Mouse (Mus musculus): Measurements from ENCODE around the gene Zfp618. TPM values are rescaled to one million over a fixed set of nuclear protein-coding genes. Genes with fewer than 3 reads are reported as not detected.

Zfp618 gene
- polyA plus RNA-seq, 1 experiment from 2014 or later, result 40.4 TPM

GRCm38 (mm10) chr4:62999321-62999720 lies 33.9 kb downstream of the Zfp618 start:
- H3K4me1 ChIP-seq, result peaks cover 48% of the 10 kb centered on the region
- no peak for ATAC-seq (ENCODE audit: insufficient number of reproducible peaks, insufficient read depth, low FRiP score, low TSS enrichment, low read depth)
- H3K27ac ChIP-seq, result peak overlapping the region; percentile 81
- no peaks in the 10 kb centered on the region for H3K27me3 ChIP-seq
- peak overlapping the region; percentile 32; the same call in 1 of the 2 replicates for H3K9ac ChIP-seq
- H3K36me3 ChIP-seq, result peaks cover 15% of the 10 kb centered on the region
- H3K9me3 ChIP-seq, result peaks cover 5% of the 10 kb centered on the region; the same call in 1 of the 2 replicates
- no peak overlapping the region for H3K4me3 ChIP-seq
- WGBS, result 74% methylated on average over 4 of the region's 4 CpGs
- H3K4me2 ChIP-seq, result no peak overlapping the region

- no peak for ATAC-seq (ENCODE audit: insufficient number of reproducible peaks, insufficient read depth, low FRiP score, low TSS enrichment, low read depth)
- 90% methylated on average over 7 of the region's 7 CpGs for WGBS
- Histone ChIP-seq H3K4me3 (no peak overlapping the region), H3K27ac (no peak overlapping the region), H3K4me1 (peaks cover 48% of the 10 kb centered on the region), H3K36me3 (peaks cover 11% of the 10 kb centered on the region), H3K9ac (no peak overlapping the region), H3K9me3 (peaks cover 4% of the 10 kb centered on the region; the same call in 1 of the 2 replicates), H3K4me2 (no peak overlapping the region), H3K27me3 (no peaks in the 10 kb centered on the region)
These were observed 34.5 kb downstream of the Zfp618 start for GRCm38 (mm10) chr4:62999916-63000315.

GRCm38 (mm10) chr4:63000316-63001055 lies 35.1 kb downstream of the Zfp618 start:
- Histone ChIP-seq H3K9ac (no peak overlapping the region), H3K4me1 (peaks cover 53% of the 10 kb centered on the region), H3K9me3 (no peaks in the 10 kb centered on the region), H3K4me2 (no peak overlapping the region), H3K4me3 (no peak overlapping the region), H3K27me3 (no peaks in the 10 kb centered on the region), H3K36me3 (peaks cover 8% of the 10 kb centered on the region; the same call in 1 of the 2 replicates), H3K27ac (no peak overlapping the region)
- 83% methylated on average over 11 of the region's 11 CpGs for WGBS
- ATAC-seq (ENCODE audit: insufficient number of reproducible peaks, insufficient read depth, low FRiP score, low TSS enrichment, low read depth), result no peak

- Histone ChIP-seq H3K36me3 (peaks cover 6% of the 10 kb centered on the region; the same call in 1 of the 2 replicates), H3K9ac (no peak overlapping the region), H3K4me3 (no peak overlapping the region), H3K27ac (no peak overlapping the region), H3K9me3 (no peaks in the 10 kb centered on the region), H3K27me3 (no peaks in the 10 kb centered on the region), H3K4me2 (no peak overlapping the region), H3K4me1 (peaks cover 52% of the 10 kb centered on the region)
- no peak for ATAC-seq (ENCODE audit: insufficient number of reproducible peaks, insufficient read depth, low FRiP score, low TSS enrichment, low read depth)
- 95% methylated on average over 1 of the region's 1 CpGs for WGBS
These were observed 37.0 kb downstream of the Zfp618 start for GRCm38 (mm10) chr4:63002386-63002785.

GRCm38 (mm10) chr4:63004519-63004918 lies 39.1 kb downstream of the Zfp618 start:
- 0 out of 2 replicates have a peak, but pooled peaks cover 3% of the 10 kb centered on the region for H3K36me3 ChIP-seq
- H3K9me3 ChIP-seq, result no peaks in the 10 kb centered on the region
- 86% methylated on average over 11 of the region's 11 CpGs for WGBS
- H3K27me3 ChIP-seq, result no peaks in the 10 kb centered on the region
- no peak for ATAC-seq (ENCODE audit: insufficient number of reproducible peaks, insufficient read depth, low FRiP score, low TSS enrichment, low read depth)
- no peak overlapping the region for H3K4me3 ChIP-seq
- peaks cover 32% of the 10 kb centered on the region for H3K4me1 ChIP-seq
- no peak overlapping the region for H3K4me2 ChIP-seq
- no peak overlapping the region for H3K27ac ChIP-seq
- H3K9ac ChIP-seq, result no peak overlapping the region

- no peak for ATAC-seq (ENCODE audit: insufficient number of reproducible peaks, insufficient read depth, low FRiP score, low TSS enrichment, low read depth)
- H3K27ac ChIP-seq, result no peak overlapping the region
- no peak overlapping the region for H3K4me3 ChIP-seq
- H3K9ac ChIP-seq, result no peak overlapping the region; the same call in 1 of the 2 replicates
- H3K27me3 ChIP-seq, result no peaks in the 10 kb centered on the region
- peaks cover 23% of the 10 kb centered on the region for H3K4me1 ChIP-seq
- 86% methylated on average over 10 of the region's 10 CpGs for WGBS
- H3K4me2 ChIP-seq, result no peak overlapping the region
- 0 out of 2 replicates have a peak, but pooled peaks cover 3% of the 10 kb centered on the region for H3K36me3 ChIP-seq
- no peaks in the 10 kb centered on the region for H3K9me3 ChIP-seq
These were observed 40.2 kb downstream of the Zfp618 start for GRCm38 (mm10) chr4:63005446-63006185.

- Histone ChIP-seq H3K4me2 (no peak overlapping the region), H3K9ac (no peak overlapping the region; the same call in 1 of the 2 replicates), H3K4me1 (peaks cover 18% of the 10 kb centered on the region; the same call in 1 of the 2 replicates), H3K27me3 (no peaks in the 10 kb centered on the region), H3K9me3 (no peaks in the 10 kb centered on the region), H3K27ac (no peak overlapping the region), H3K4me3 (no peak overlapping the region), H3K36me3 (no peaks in the 10 kb centered on the region)
- WGBS, result 80% methylated on average over 7 of the region's 7 CpGs
- ATAC-seq (ENCODE audit: insufficient number of reproducible peaks, insufficient read depth, low FRiP score, low TSS enrichment, low read depth), result no peak
These were observed 41.1 kb downstream of the Zfp618 start for GRCm38 (mm10) chr4:63006198-63007155.

GRCm38 (mm10) chr4:63008206-63008605 lies 42.8 kb downstream of the Zfp618 start:
- Histone ChIP-seq H3K27ac (no peak overlapping the region), H3K4me1 (peaks cover 24% of the 10 kb centered on the region), H3K4me3 (no peak overlapping the region), H3K27me3 (no peaks in the 10 kb centered on the region), H3K36me3 (no peaks in the 10 kb centered on the region; the same call in 1 of the 2 replicates), H3K9ac (no peak overlapping the region), H3K9me3 (no peaks in the 10 kb centered on the region), H3K4me2 (no peak overlapping the region)
- no peak for ATAC-seq (ENCODE audit: insufficient number of reproducible peaks, insufficient read depth, low FRiP score, low TSS enrichment, low read depth)
- WGBS, result 89% methylated on average over 9 of the region's 9 CpGs

GRCm38 (mm10) chr4:63008822-63009221 lies 43.4 kb downstream of the Zfp618 start:
- peaks cover 24% of the 10 kb centered on the region for H3K4me1 ChIP-seq
- no peak overlapping the region for H3K4me3 ChIP-seq

GRCm38 (mm10) chr4:63009821-63010220 lies 44.4 kb downstream of the Zfp618 start:
- no peak for ATAC-seq (ENCODE audit: insufficient number of reproducible peaks, insufficient read depth, low FRiP score, low TSS enrichment, low read depth)
- 67% methylated on average over 1 of the region's 1 CpGs for WGBS
- Histone ChIP-seq H3K9me3 (0 out of 2 replicates have a peak, but pooled peaks cover 6% of the 10 kb centered on the region), H3K4me3 (no peak overlapping the region), H3K36me3 (peaks cover 4% of the 10 kb centered on the region), H3K9ac (no peak overlapping the region), H3K27me3 (no peaks in the 10 kb centered on the region), H3K4me1 (peaks cover 24% of the 10 kb centered on the region), H3K4me2 (no peak overlapping the region), H3K27ac (no peak overlapping the region)

More at GRCm38 (mm10) chr4:63008822-63009221, 43.4 kb downstream of the Zfp618 start:
- H3K27me3 ChIP-seq, result no peaks in the 10 kb centered on the region
- H3K9ac ChIP-seq, result no peak overlapping the region
- ATAC-seq (ENCODE audit: insufficient number of reproducible peaks, insufficient read depth, low FRiP score, low TSS enrichment, low read depth), result no peak
- no peak overlapping the region for H3K27ac ChIP-seq
- no peaks in the 10 kb centered on the region for H3K9me3 ChIP-seq
- 84% methylated on average over 3 of the region's 3 CpGs for WGBS
- H3K4me2 ChIP-seq, result no peak overlapping the region
- no peaks in the 10 kb centered on the region; the same call in 1 of the 2 replicates for H3K36me3 ChIP-seq

GRCm38 (mm10) chr4:63010226-63010625 lies 44.9 kb downstream of the Zfp618 start:
- Histone ChIP-seq H3K27me3 (no peaks in the 10 kb centered on the region), H3K4me1 (peaks cover 21% of the 10 kb centered on the region), H3K27ac (no peak overlapping the region), H3K36me3 (peaks cover 4% of the 10 kb centered on the region), H3K4me2 (no peak overlapping the region), H3K9me3 (0 out of 2 replicates have a peak, but pooled peaks cover 6% of the 10 kb centered on the region), H3K9ac (no peak overlapping the region), H3K4me3 (no peak overlapping the region)
- 80% methylated on average over 4 of the region's 4 CpGs for WGBS
- ATAC-seq (ENCODE audit: insufficient number of reproducible peaks, insufficient read depth, low FRiP score, low TSS enrichment, low read depth), result no peak
